Mouse (Mus musculus) stomach, embryonic 16.5 days (tissue): Measurements from ENCODE around the gene Mfsd4b1. TPM values are rescaled to one million over a fixed set of nuclear protein-coding genes. Genes with fewer than 3 reads are reported as not detected.
"Not testable (repeated sequence)": the region's sequence is repeated elsewhere in the genome, so short reads cannot be mapped to it uniquely, and the experiment has no call there.

Source experiments
- ATAC-seq: fragments of 200-750 bp; cut with Nextera tagmentation; 2 replicates; pipeline ENCODE4 v1.8.0; 2017; ENCODE audit warnings: moderate number of reproducible peaks, moderate TSS enrichment; ENCODE audit not compliant: insufficient read depth, low FRiP score
- H3K27ac ChIP-seq: fragments of 300-500 bp; sonication (generic); 2 replicates; pipeline ENCODE4 v1.5.1; 2014; ENCODE audit warnings: low read length
- H3K27me3 ChIP-seq: fragments of 300-500 bp; sonication (generic); 2 replicates; pipeline ENCODE4 v1.6.1; 2014; ENCODE audit warnings: low read length, control low read depth, mixed read lengths; ENCODE audit not compliant: control insufficient read depth, insufficient read depth
- H3K36me3 ChIP-seq: fragments of 300-500 bp; sonication (generic); 2 replicates; pipeline ENCODE4 v1.6.1; 2014; ENCODE audit warnings: low read length; ENCODE audit not compliant: control insufficient read depth, insufficient read depth
- H3K4me1 ChIP-seq: fragments of 300-500 bp; sonication (generic); 2 replicates; pipeline ENCODE4 v1.6.1; 2014; ENCODE audit warnings: low read length, control low read depth, mixed read lengths; ENCODE audit not compliant: control insufficient read depth, insufficient read depth
- H3K4me2 ChIP-seq: fragments of 300-500 bp; sonication (generic); 2 replicates; pipeline ENCODE4 v1.6.1; 2014; ENCODE audit warnings: low read depth, low read length, mixed read lengths
- H3K4me3 ChIP-seq: fragments of 300-500 bp; sonication (generic); replicated peaks from 2 replicates; pipeline ENCODE4 v1.5.1; 2014; ENCODE audit warnings: mild to moderate bottlenecking, low read length
- H3K9ac ChIP-seq: fragments of 300-500 bp; sonication (generic); 2 replicates; pipeline ENCODE4 v1.6.1; 2014; ENCODE audit warnings: low read length
- H3K9me3 ChIP-seq: fragments of 300-500 bp; sonication (generic); replicated peaks from 2 replicates; pipeline ENCODE4 v1.6.1; 2016; ENCODE audit warnings: low read length, control low read depth; ENCODE audit not compliant: control insufficient read depth
- WGBS: fragments of 180-500 bp; shearing (Covaris S2); extraction: QIAGEN DNeasy Blood & Tissue Kit; methylation state at CpG from one replicate; pipeline ENCODE4 v1.1.7; 2014; 5-methylcytosine and 5-hydroxymethylcytosine counted together
- polyA plus RNA-seq: library from polyadenylated mRNA; unstranded; fragments of >200 nt; fragmentation: Nextera tagmentation; extraction: Ambion mirVana; gene quantifications from 2 replicates; pipeline ENCODE4 v1.2.1, GENCODE M21; 2015

Gene Mfsd4b1
- polyA plus RNA-seq, 1 experiment from 2014 or later, result 0.21 TPM

- Histone ChIP-seq H3K4me2 (peak overlapping the region; percentile 99), H3K27ac (no peak overlapping the region), H3K9me3 (0 out of 2 replicates have a peak, but pooled peaks cover 4% of the 10 kb centered on the region), H3K9ac (peak overlapping the region; percentile 79), H3K36me3 (no peaks in the 10 kb centered on the region), H3K27me3 (no peaks in the 10 kb centered on the region), H3K4me3 (peak overlapping the region; percentile 64), H3K4me1 (peaks cover 7% of the 10 kb centered on the region)
- ATAC-seq, result no peak
- whole genome bisulfite sequencing, result 54% methylated on average over 8 of the region's 8 CpGs
Observed at GRCm38 (mm10) chr10:40025560-40025959, 492 bp upstream of the Mfsd4b1 start.

GRCm38 (mm10) chr10:40020401-40020800 is 4.7 kb downstream of the Mfsd4b1 start:
- Histone ChIP-seq H3K36me3 (no peaks in the 10 kb centered on the region), H3K9ac (no peak overlapping the region), H3K4me2 (no peak overlapping the region), H3K27me3 (no peaks in the 10 kb centered on the region; the same call in 1 of the 2 replicates), H3K27ac (no peak overlapping the region), H3K4me1 (peaks cover 6% of the 10 kb centered on the region), H3K4me3 (no peak overlapping the region), H3K9me3 (no peaks in the 10 kb centered on the region)
- WGBS, result 61% methylated on average over 2 of the region's 2 CpGs
- ATAC-seq, result no peak

GRCm38 (mm10) chr10:40019492-40019891 is 5.6 kb downstream of the Mfsd4b1 start:
- H3K4me1 ChIP-seq, result 0 out of 2 replicates have a peak, but pooled peaks cover 1% of the 10 kb centered on the region
- no peaks in the 10 kb centered on the region for H3K9me3 ChIP-seq
- no peak overlapping the region for H3K9ac ChIP-seq
- WGBS, result 39% methylated on average over 3 of the region's 3 CpGs
- no peak for ATAC-seq
- no peak overlapping the region for H3K4me2 ChIP-seq
- no peak overlapping the region for H3K4me3 ChIP-seq
- H3K27ac ChIP-seq, result no peak overlapping the region
- no peaks in the 10 kb centered on the region; the same call in 1 of the 2 replicates for H3K27me3 ChIP-seq
- H3K36me3 ChIP-seq, result no peaks in the 10 kb centered on the region

GRCm38 (mm10) chr10:40018261-40018860 is 6.7 kb downstream of the Mfsd4b1 start:
- H3K27ac ChIP-seq, result no peak overlapping the region
- H3K4me3 ChIP-seq, result no peak overlapping the region
- H3K9me3 ChIP-seq, result no peaks in the 10 kb centered on the region
- 84% methylated on average over 5 of the region's 5 CpGs for WGBS
- H3K4me2 ChIP-seq, result no peak overlapping the region
- no peaks in the 10 kb centered on the region; the same call in 1 of the 2 replicates for H3K27me3 ChIP-seq
- no peaks in the 10 kb centered on the region for H3K4me1 ChIP-seq
- H3K36me3 ChIP-seq, result no peaks in the 10 kb centered on the region
- no peak overlapping the region for H3K9ac ChIP-seq
- ATAC-seq, result no peak

GRCm38 (mm10) chr10:40009591-40009990 is 15.5 kb downstream of the Mfsd4b1 start:
- Histone ChIP-seq H3K9me3 (no peaks in the 10 kb centered on the region), H3K27me3 (no peaks in the 10 kb centered on the region), H3K36me3 (no peaks in the 10 kb centered on the region), H3K9ac (no peak overlapping the region), H3K27ac (no peak overlapping the region), H3K4me3 (no peak overlapping the region), H3K4me2 (no peak overlapping the region), H3K4me1 (no peaks in the 10 kb centered on the region)
- 79% methylated on average over 11 of the region's 11 CpGs for WGBS
- no peak; the same call in 1 of the 2 replicates for ATAC-seq

GRCm38 (mm10) chr10:40008847-40009246 is 16.2 kb downstream of the Mfsd4b1 start:
- not testable (repeated sequence) for H3K36me3 ChIP-seq, ATAC-seq, H3K4me1 ChIP-seq, H3K27me3 ChIP-seq, H3K4me2 ChIP-seq, H3K4me3 ChIP-seq, H3K9me3 ChIP-seq, H3K27ac ChIP-seq, H3K9ac ChIP-seq
- WGBS, result 79% methylated on average over 4 of the region's 4 CpGs

- no peak overlapping the region for H3K27ac ChIP-seq
- H3K36me3 ChIP-seq, result no peaks in the 10 kb centered on the region
- no peaks in the 10 kb centered on the region for H3K9me3 ChIP-seq
- H3K9ac ChIP-seq, result no peak overlapping the region
- no peaks in the 10 kb centered on the region for H3K27me3 ChIP-seq
- H3K4me3 ChIP-seq, result no peak overlapping the region
- ATAC-seq, result no peak
- 82% methylated on average over 4 of the region's 4 CpGs for WGBS
- no peaks in the 10 kb centered on the region for H3K4me1 ChIP-seq
- H3K4me2 ChIP-seq, result no peak overlapping the region
Observed at GRCm38 (mm10) chr10:40007953-40008352, 17.1 kb downstream of the Mfsd4b1 start.

- H3K9me3 ChIP-seq, result no peaks in the 10 kb centered on the region
- H3K27me3 ChIP-seq, result no peaks in the 10 kb centered on the region
- no peaks in the 10 kb centered on the region for H3K4me1 ChIP-seq
- ATAC-seq, result no peak
- H3K4me3 ChIP-seq, result no peak overlapping the region
- H3K9ac ChIP-seq, result no peak overlapping the region
- no peaks in the 10 kb centered on the region for H3K36me3 ChIP-seq
- H3K27ac ChIP-seq, result no peak overlapping the region
- H3K4me2 ChIP-seq, result no peak overlapping the region
- 68% methylated on average over 10 of the region's 10 CpGs for WGBS
Observed at GRCm38 (mm10) chr10:40006963-40007362, 18.1 kb downstream of the Mfsd4b1 start.

- H3K4me2 ChIP-seq, result no peak overlapping the region
- WGBS, result 94% methylated on average over 2 of the region's 2 CpGs
- no peaks in the 10 kb centered on the region for H3K9me3 ChIP-seq
- no peaks in the 10 kb centered on the region for H3K27me3 ChIP-seq
- H3K36me3 ChIP-seq, result no peaks in the 10 kb centered on the region
- ATAC-seq, result no peak
- no peak overlapping the region for H3K9ac ChIP-seq
- no peak overlapping the region for H3K27ac ChIP-seq
- no peak overlapping the region for H3K4me3 ChIP-seq
- H3K4me1 ChIP-seq, result no peaks in the 10 kb centered on the region
Observed at GRCm38 (mm10) chr10:40000746-40001145, 24.3 kb downstream of the Mfsd4b1 start.
